ENCODE assay signal across 19 mouse cellular contexts in genomic region chr16:75353394-75353793, GRCm38 (mm10).
DNase-seq lines count a peak whose midpoint lies in the region; ATAC-seq and TF ChIP-seq lines count a peak whose summit lies in the region.
"Had no signal": no experiment of that assay in that cellular context is flagged by ENCODE, and none has a peak within 500 bp of the region (broad histone marks: within the 10 kb centered on the region; RNA-seq: fewer than 3 reads in every experiment).

No protein-coding gene starts in this region.

- H3K9ac ChIP-seq in MEL (ENCODE audit: control insufficient read depth, low read depth, low read length, poor library complexity, severe bottlenecking): no peak overlapping the region; the same call in 1 of the 2 replicates
- no peak overlapping the region for H3K9ac ChIP-seq in liver, embryonic 14.5 days (replicated peaks)
- H3K9ac ChIP-seq: embryonic facial prominence, embryonic 13.5 days; forebrain, embryonic 13.5 days; forebrain, postnatal 0 days; heart, embryonic 12.5 days; hindbrain, embryonic 14.5 days; intestine, embryonic 15.5 days had no signal

- H3K4me2 ChIP-seq in liver, embryonic 14.5 days (ENCODE audit: low read depth): no peak overlapping the region
- H3K4me2 ChIP-seq: embryonic facial prominence, embryonic 13.5 days; forebrain, embryonic 13.5 days; heart, embryonic 12.5 days; hindbrain, embryonic 14.5 days; intestine, embryonic 15.5 days had no signal

- H3K9me3 ChIP-seq in MEL (replicated peaks; ENCODE audit: insufficient read depth, low read length): no peaks in the 10 kb centered on the region
- no peaks in the 10 kb centered on the region for H3K9me3 ChIP-seq in liver, embryonic 14.5 days (ENCODE audit: control insufficient read depth, low read length)
- H3K9me3 ChIP-seq: embryonic facial prominence, embryonic 13.5 days; forebrain, embryonic 13.5 days; heart, embryonic 12.5 days; hindbrain, embryonic 10.5 days; intestine, embryonic 15.5 days had no signal

- peak; percentile 51 to 93; a peak in 3 of 4 replicates for TF ChIP-seq EP300 in MEL (IDR thresholded peaks at IDR 0.05; ENCODE audit: low read depth in 1 of 2, low read length in 2 of 2)
- TF ChIP-seq EP300 in liver, embryonic 14.5 days (IDR thresholded peaks at IDR 0.05; ENCODE audit: low read depth): 0 out of 2 replicates have a peak, but pooled peaks have one; percentile 25

- H3K36me3 ChIP-seq in MEL (ENCODE audit: control insufficient read depth in 1 of 2, insufficient read depth in 2 of 2, low read length in 2 of 2): peaks cover 0 to 23% of the 10 kb centered on the region in 2 experiments; a peak in 2 of 4 replicates
- no peaks in the 10 kb centered on the region for H3K36me3 ChIP-seq in liver, embryonic 14.5 days (replicated peaks; ENCODE audit: control insufficient read depth, insufficient read depth, low read depth)
- H3K36me3 ChIP-seq: embryonic facial prominence, embryonic 13.5 days; heart, embryonic 12.5 days; hindbrain, embryonic 10.5 days; intestine, embryonic 15.5 days had no signal

- no peak for DNase-seq in frontal cortex, postnatal 36 days (ENCODE audit: low spot score in 2 of 2)
- peak; percentile 75 for DNase-seq in MEL (ENCODE audit: low read depth, low spot score)
- DNase-seq in liver, embryonic 14.5 days (ENCODE audit: low read depth in 3 of 3, low spot score in 3 of 3): no peak
- DNase-seq in ovary, postnatal 10 days (ENCODE audit: low spot score): no peak
- no peak for DNase-seq in left cerebral cortex, adult 2 months (ENCODE audit: extremely low spot score in 1 of 2, low spot score in 2 of 2)
- DNase-seq in B cell, adult 2 months: no peak
- DNase-seq: adrenal gland, adult 8-10 months; adrenal gland, postnatal 36 days; cerebellum, adult 9-10 months; cerebellum, postnatal 25 days; forebrain, postnatal 0 days had no signal

- H3K4me3 ChIP-seq in MEL (ENCODE audit: control insufficient read depth in 1 of 2, insufficient read depth in 1 of 2, low read depth in 2 of 2, low read length in 2 of 2): no peak overlapping the region
- no peak overlapping the region for H3K4me3 ChIP-seq in liver, embryonic 14.5 days (ENCODE audit: insufficient read depth in 1 of 2, low read depth in 2 of 2, low read length in 2 of 2)
- H3K4me3 ChIP-seq in left cerebral cortex, adult 2 months: no peak overlapping the region
- H3K4me3 ChIP-seq: embryonic facial prominence, embryonic 13.5 days; forebrain, embryonic 13.5 days; heart, embryonic 12.5 days; hindbrain, embryonic 10.5 days; intestine, embryonic 15.5 days had no signal

- intact Hi-C loops in left cerebral cortex, adult 2 months (cut with DNase I): no loop called here

- 52% methylated on average over 1 of the region's 1 CpGs for WGBS in liver, embryonic 14.5 days (ENCODE audit: insufficient replicate concordance)

- H3K27ac ChIP-seq in MEL (ENCODE audit: control insufficient read depth, low read depth, low read length): peak overlapping the region; percentile 79
- H3K27ac ChIP-seq in liver, embryonic 14.5 days: no peak overlapping the region
- H3K27ac ChIP-seq in left cerebral cortex, adult 2 months: no peak overlapping the region
- H3K27ac ChIP-seq: embryonic facial prominence, embryonic 13.5 days; forebrain, embryonic 13.5 days; hindbrain, embryonic 10.5 days; hindbrain, embryonic 14.5 days; intestine, embryonic 15.5 days had no signal

- TF ChIP-seq POLR2A in MEL (IDR thresholded peaks at IDR 0.05; ENCODE audit: control insufficient read depth in 1 of 2, insufficient read depth in 1 of 2, low read depth in 1 of 2, low read length in 2 of 2, poor library complexity in 1 of 2): no peak

- H3K4me1 ChIP-seq in MEL (ENCODE audit: control insufficient read depth in 1 of 2, insufficient read depth in 2 of 2, low read length in 2 of 2): peaks cover 12 to 33% of the 10 kb centered on the region in 2 experiments
- H3K4me1 ChIP-seq in liver, embryonic 14.5 days (replicated peaks; ENCODE audit: control insufficient read depth in 2 of 2, insufficient read depth in 2 of 2, low read length in 1 of 2): 0 out of 4 replicates have a peak, but pooled peaks cover 0 to 4% of the 10 kb centered on the region in 2 experiments
- H3K4me1 ChIP-seq: embryonic facial prominence, embryonic 13.5 days; forebrain, embryonic 13.5 days; heart, embryonic 12.5 days; hindbrain, embryonic 10.5 days; intestine, embryonic 15.5 days had no signal

- no peak for TF ChIP-seq RAD21 in MEL (IDR thresholded peaks at IDR 0.05; ENCODE audit: low read depth, low read length)

- TF ChIP-seq CTCF in MEL (IDR thresholded peaks at IDR 0.05 in 2 of 3, conservative IDR thresholded peaks at IDR 0.05 in 1 of 3; ENCODE audit: control insufficient read depth in 1 of 3, insufficient read depth in 1 of 3, low read depth in 2 of 3, low read length in 3 of 3, poor library complexity in 1 of 3, severe bottlenecking in 1 of 3): no peak
- TF ChIP-seq CTCF in liver, embryonic 14.5 days (IDR thresholded peaks at IDR 0.05; ENCODE audit: low read depth): no peak
- TF ChIP-seq CTCF in left cerebral cortex, adult 2 months (IDR thresholded peaks at IDR 0.05): no peak

- H3K27me3 ChIP-seq in MEL (ENCODE audit: control insufficient read depth in 1 of 2, insufficient read depth in 2 of 2, low read length in 2 of 2): no peaks in the 10 kb centered on the region
- H3K27me3 ChIP-seq in liver, embryonic 14.5 days (ENCODE audit: control insufficient read depth, insufficient read depth, low read length): no peaks in the 10 kb centered on the region
- H3K27me3 ChIP-seq: CH12.LX; embryonic facial prominence, embryonic 13.5 days; forebrain, embryonic 13.5 days; heart, embryonic 12.5 days; intestine, embryonic 15.5 days had no signal

- peak; percentile 52 for ATAC-seq in frontal cortex, adult (ENCODE audit: low TSS enrichment)
- ATAC-seq in liver, embryonic 14.5 days (ENCODE audit: insufficient read depth): peak; percentile 50; the same call in 1 of the 2 replicates
- ATAC-seq: forebrain, embryonic 13.5 days; forebrain, postnatal 0 days; intestine, embryonic 15.5 days had no signal

- H3K79me2 ChIP-seq in MEL (ENCODE audit: control insufficient read depth, insufficient read depth, low read length, poor library complexity): no peaks in the 10 kb centered on the region

TF ChIP-seq in MEL, 35 proteins besides CTCF, POLR2A, EP300 and RAD21:
- no peak for TF ChIP-seq GABPA (IDR thresholded peaks at IDR 0.05; ENCODE audit: low read depth, low read length)
- TF ChIP-seq ZMIZ1 (IDR thresholded peaks at IDR 0.05; ENCODE audit: low read depth, low read length): no peak
- peak; percentile 68 for TF ChIP-seq GATA1 (IDR thresholded peaks at IDR 0.05; ENCODE audit: low read depth, low read length)
- peak; percentile 73 for TF ChIP-seq SIN3A (IDR thresholded peaks at IDR 0.05; ENCODE audit: low read length)
- TF ChIP-seq MYB (IDR thresholded peaks at IDR 0.05; ENCODE audit: low read depth, low read length): peak; percentile 58; the same call in 1 of the 2 replicates
- TF ChIP-seq USF1 (IDR thresholded peaks at IDR 0.05; ENCODE audit: low read depth, low read length): no peak
- no peak for TF ChIP-seq MAFK (IDR thresholded peaks at IDR 0.05; ENCODE audit: borderline replicate concordance, low read depth, low read length)
- TF ChIP-seq CHD2 (IDR thresholded peaks at IDR 0.05; ENCODE audit: low read length): no peak
- TF ChIP-seq ZC3H11A (IDR thresholded peaks at IDR 0.05; ENCODE audit: low read depth, low read length): no peak
- TF ChIP-seq SMC3 (IDR thresholded peaks at IDR 0.05; ENCODE audit: low read depth, low read length): no peak
- peak; percentile 46; the same call in 1 of the 2 replicates for TF ChIP-seq POLR2AphosphoS2 (IDR thresholded peaks at IDR 0.05; ENCODE audit: low read length)
- TF ChIP-seq TAL1 (IDR thresholded peaks at IDR 0.05; ENCODE audit: low read length): no peak
- TF ChIP-seq MEF2A (IDR thresholded peaks at IDR 0.05; ENCODE audit: extremely low read depth, insufficient replicate concordance, low read depth, low read length, poor library complexity, severe bottlenecking): peak; percentile 48; the same call in 1 of the 2 replicates
- TF ChIP-seq NELFE (IDR thresholded peaks at IDR 0.05; ENCODE audit: low read depth, low read length): no peak
- no peak for TF ChIP-seq NRF1 (IDR thresholded peaks at IDR 0.05; ENCODE audit: insufficient read depth, low read depth, low read length, poor library complexity, severe bottlenecking)
- TF ChIP-seq JUND (IDR thresholded peaks at IDR 0.05; ENCODE audit: low read depth, low read length): no peak
- TF ChIP-seq MAX (IDR thresholded peaks at IDR 0.05; ENCODE audit: low read length): 0 out of 2 replicates have a peak, but pooled peaks have one; percentile 29
- no peak for TF ChIP-seq MAZ (IDR thresholded peaks at IDR 0.05; ENCODE audit: low read depth, low read length)
- no peak for TF ChIP-seq UBTF (IDR thresholded peaks at IDR 0.05; ENCODE audit: borderline replicate concordance, insufficient read depth, low read depth, low read length)
- peak; percentile 77; the same call in 1 of the 2 replicates for TF ChIP-seq TCF12 (IDR thresholded peaks at IDR 0.05; ENCODE audit: low read depth, low read length)
- TF ChIP-seq CHD1 (IDR thresholded peaks at IDR 0.05; ENCODE audit: low read depth, low read length): no peak
- peak; percentile 53; the same call in 1 of the 2 replicates for TF ChIP-seq ETS1 (IDR thresholded peaks at IDR 0.05; ENCODE audit: low read depth, low read length)
- TF ChIP-seq POLR2AphosphoS5 (IDR thresholded peaks at IDR 0.05; ENCODE audit: borderline replicate concordance, low read depth, low read length): no peak
- TF ChIP-seq ELF1 (IDR thresholded peaks at IDR 0.05; ENCODE audit: low read depth, low read length): peak; percentile 41; the same call in 1 of the 2 replicates
- no peak for TF ChIP-seq E2F4 (IDR thresholded peaks at IDR 0.05; ENCODE audit: borderline replicate concordance, low read depth, low read length)
- no peak for TF ChIP-seq ZNF384 (IDR thresholded peaks at IDR 0.05; ENCODE audit: low read depth, low read length)
- no peak for TF ChIP-seq MXI1 (IDR thresholded peaks at IDR 0.05; ENCODE audit: low read depth, low read length)
- no peak for TF ChIP-seq TBP (IDR thresholded peaks at IDR 0.05; ENCODE audit: low read depth, low read length)
- peak; percentile 31; the same call in 1 of the 2 replicates for TF ChIP-seq KAT2A (conservative IDR thresholded peaks at IDR 0.05; ENCODE audit: low read depth, low read length)
